Mouse (Mus musculus): ENCODE results near the gene Gm44596. TPM values are rescaled to one million over a fixed set of nuclear protein-coding genes. Genes with fewer than 3 reads are reported as not detected.
"Not testable (repeated sequence)": the region's sequence is repeated elsewhere in the genome, so short reads cannot be mapped to it uniquely, and the experiment has no call there.

Gene Gm44596
- total RNA-seq, 2 experiments from 2014 or later, result not detected

DNA sequence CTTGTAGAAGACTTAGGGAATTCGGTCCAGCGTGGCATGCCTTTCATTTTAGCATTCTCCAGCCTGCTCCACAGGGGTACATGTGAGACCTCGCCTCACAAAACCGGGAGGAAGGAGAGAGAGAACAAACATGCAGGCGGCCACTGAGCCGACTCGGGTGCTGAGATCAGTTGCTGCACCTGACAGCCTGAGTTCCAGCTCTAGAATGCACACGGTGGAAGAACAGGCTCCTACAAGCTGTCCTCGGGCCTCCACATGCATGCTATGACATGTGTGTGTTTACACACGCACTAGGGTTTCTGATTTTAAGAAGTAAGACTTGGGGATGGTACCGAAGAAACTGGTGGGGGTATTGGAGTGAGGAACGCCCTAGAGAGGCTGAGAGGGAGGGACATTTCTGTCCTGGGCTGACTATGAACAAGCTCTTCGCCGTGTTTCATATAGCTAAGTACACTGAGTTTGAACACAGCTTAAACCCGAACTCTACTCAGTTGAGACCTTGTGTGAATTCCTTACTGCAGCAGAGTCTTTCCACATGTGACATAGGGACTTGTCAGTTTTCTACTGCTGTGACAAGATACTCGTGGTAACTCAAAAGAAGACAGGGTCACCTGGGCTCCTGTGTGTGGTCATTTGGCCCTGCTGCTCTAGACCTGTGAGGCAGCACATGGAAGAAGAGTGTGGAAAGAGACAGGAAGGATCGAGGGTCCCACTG, 1.2 kb downstream of the Gm44596 start:
- no peak for ATAC-seq (replicated peaks; ENCODE audit: low FRiP score, poor library complexity, severe bottlenecking)

DNA sequence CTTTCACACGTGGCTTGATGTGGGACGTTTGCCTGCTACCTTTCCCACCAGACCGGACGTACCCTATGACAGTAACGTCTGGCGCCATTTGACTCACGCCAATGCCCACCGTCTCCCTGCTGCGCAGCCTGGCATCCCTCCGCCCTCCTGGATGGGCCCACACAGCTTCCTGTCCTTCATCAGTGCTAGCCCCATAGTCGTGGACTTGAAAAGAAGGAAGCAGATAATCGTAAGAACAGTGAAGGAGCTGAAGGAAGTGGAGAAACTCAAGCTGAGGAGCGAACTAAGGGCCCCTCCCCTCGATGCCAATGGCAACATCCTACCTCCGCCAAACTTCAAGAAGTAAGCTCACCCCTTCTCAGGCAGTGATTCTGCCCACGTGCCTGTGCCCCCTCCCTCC, 4.3 kb downstream of the Gm44596 start:
- no peak for ATAC-seq (replicated peaks; ENCODE audit: low FRiP score, poor library complexity, severe bottlenecking)

DNA sequence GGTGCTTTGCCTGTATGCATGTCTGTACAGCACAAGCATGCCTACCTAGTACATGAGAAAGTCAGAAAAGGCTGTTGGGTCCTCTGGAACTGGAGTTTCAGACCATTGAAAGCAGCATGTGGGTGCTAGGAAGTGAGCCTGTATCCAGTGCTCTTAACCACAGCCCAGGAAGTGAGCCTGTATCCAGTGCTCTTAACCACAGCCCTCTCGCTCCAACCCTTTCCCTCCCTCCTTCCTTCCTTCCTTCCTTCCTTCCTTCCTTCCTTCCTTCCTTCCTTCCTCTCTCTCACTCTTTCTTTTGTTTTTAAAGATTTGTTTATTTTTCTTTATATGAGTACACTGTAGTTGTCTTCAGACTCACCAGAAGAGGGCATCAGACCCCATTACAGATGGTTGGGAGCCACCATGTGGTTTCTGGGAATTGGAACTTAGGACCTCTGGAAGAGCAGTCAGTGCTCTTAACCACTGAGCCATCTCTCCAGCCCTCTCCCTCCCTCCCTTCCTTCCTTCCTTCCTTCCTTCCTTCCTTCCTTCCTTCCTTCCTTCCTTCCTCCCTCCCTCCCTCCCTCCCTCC, 5.4 kb downstream of the Gm44596 start:
- ATAC-seq (replicated peaks; ENCODE audit: low FRiP score, poor library complexity, severe bottlenecking), result not testable (repeated sequence)

DNA sequence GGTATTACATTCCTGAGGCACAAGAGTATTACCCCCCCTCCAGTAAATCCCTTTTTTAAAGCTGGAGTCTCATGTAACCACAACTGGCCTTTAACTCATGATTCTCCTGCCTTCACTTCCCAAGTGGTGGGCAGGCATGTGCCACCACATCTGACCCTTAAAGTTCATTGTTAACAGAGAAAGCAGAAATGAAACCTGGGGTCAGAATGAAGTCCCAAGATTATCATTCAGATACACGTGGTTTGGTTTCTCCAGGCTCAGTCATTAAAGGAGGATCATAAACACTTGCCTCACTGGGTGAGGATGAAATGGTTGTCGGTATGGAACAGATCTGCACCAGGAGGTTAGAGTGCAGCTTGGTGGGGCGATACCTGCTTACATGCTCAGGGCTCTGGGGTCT, 6.0 kb downstream of the Gm44596 start:
- ATAC-seq (replicated peaks; ENCODE audit: low FRiP score, poor library complexity, severe bottlenecking), result no peak

DNA sequence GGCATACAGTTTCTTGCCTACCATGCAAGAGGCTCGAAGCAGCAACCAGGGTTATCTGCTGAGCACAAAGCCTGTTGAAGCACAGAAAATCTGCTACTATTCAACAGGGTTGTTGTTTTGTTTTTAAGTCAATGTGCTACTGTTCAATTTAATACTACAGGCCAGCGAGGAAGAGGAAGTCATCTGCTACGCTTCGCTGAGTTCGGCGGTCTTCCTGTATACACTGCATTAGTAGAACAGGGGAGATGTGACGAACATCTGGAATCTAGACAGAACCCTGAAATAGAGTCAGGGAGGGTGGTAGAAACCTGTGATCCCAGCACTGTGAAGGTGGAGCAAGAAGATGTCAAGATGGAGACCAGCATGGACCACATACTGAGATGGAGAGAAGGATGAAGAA, 8.4 kb downstream of the Gm44596 start:
- no peak for ATAC-seq (replicated peaks; ENCODE audit: low FRiP score, poor library complexity, severe bottlenecking)

DNA sequence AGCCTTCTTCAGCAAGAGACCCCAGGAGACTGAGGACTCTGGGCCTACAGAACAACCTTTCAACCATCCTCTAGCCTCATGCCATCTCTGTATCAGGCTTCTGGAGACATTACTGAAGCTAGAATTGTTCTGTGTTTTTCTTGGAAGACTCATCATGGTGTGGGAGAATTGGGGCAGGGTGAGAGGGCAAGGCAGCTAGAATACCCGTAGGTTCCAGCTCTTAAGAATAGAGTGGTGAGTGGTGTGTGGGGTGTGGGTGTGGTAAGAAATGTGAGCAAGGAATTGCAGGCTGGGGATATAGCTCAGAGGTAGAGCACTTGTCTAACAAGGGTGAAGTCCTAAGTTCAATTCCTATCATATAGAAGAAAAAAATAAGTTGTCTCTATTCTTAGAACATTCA, 9.7 kb downstream of the Gm44596 start:
- ATAC-seq (replicated peaks; ENCODE audit: low FRiP score, poor library complexity, severe bottlenecking), result no peak

DNA sequence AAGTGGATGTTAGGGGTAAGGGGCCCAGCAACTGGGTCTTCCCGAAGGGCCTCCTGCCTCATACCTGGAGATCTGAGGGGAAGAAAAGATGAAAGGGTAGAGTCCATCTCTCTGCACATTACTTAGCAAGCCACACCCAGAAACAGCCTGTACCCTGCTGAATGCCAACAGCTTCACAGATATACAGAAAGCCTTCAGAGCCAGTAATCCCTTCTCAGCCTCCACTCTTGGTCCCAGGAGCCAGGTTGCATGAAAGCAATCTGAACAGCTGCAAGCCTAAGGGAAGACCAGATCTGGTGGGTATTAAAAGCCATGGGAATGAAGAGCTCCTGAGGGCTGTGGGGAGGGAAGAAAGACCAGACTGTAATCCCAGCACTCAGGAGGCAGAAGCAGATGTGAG, 13.9 kb downstream of the Gm44596 start:
- no peak for ATAC-seq (replicated peaks; ENCODE audit: low FRiP score, poor library complexity, severe bottlenecking)

DNA sequence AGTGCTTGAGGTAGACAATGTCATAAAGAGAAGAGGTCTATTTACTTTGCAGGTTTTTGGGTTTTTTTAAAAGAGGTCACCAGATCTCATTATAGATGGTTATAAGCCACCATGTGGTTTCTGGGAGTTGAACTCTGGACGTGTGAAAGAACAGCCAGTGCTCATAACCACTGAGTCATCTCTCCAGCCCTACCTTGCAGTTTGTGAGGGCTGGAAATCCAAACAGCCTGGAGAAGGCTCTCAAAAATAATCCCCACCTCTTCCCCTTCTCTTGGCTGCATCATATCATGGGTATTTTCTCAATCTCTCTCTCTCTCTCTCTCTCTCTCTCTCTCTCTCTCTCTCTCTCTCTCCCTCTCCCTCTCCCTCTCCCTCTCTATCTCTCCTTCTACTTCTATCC, 15.4 kb downstream of the Gm44596 start:
- ATAC-seq (replicated peaks; ENCODE audit: low FRiP score, poor library complexity, severe bottlenecking), result no peak

DNA sequence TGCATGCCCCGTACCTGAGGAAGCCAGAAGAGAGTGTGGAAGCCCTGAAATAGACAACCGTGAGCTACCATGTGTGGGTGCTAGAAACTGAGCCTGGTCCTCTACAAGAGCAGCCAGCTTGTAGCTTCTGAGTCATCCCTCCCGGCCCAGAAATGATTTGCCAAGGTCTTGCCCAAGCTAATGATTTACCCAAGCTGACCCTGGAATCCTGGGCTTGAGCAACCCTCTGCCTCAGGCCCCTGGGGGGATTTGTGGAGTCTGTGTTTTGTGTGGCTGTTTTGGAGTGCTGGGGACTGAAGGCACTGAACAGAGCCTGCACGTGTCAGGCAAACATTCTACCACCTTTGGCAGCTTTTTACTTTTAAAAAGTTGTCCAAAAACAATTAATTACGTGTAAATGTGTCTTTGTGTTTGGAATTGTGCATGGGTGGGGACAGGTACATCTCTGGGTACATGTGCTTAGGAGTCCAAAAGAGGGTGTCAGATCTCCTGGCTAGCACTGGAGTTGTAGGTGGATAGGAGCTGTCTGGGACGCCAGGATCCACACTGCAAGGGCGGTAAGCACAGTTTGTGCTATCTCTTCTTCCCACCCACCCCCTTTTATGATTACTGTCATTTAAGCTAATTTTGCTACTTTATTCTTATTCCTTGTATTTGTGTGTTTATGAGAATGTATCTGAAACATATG, 22.4 kb downstream of the Gm44596 start:
- ATAC-seq (replicated peaks; ENCODE audit: low FRiP score, poor library complexity, severe bottlenecking), result no peak

DNA sequence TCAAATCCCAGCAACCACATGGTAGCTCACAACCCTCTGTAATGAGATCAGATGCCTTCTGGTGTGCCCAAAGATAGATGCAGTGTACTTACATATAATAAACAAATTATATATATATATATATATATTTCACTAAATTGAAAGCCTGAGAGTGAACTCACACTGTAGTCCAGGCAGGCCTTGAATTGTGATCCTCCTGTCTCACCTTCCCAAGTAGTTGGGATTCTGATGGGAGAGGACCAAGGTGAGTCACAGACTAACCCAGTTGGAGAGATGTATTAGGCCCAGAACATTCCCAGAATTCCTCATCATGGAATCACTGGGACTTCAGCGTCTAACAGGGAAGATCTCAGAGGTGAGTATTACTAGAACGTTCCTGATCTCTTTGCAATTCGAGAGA, 23.7 kb downstream of the Gm44596 start, which contains the start of gene Nrip2:
Gene Nrip2, plus strand, starts transcription at position 301 of the 400 bp plus-strand sequence.
- ATAC-seq (replicated peaks; ENCODE audit: low FRiP score, poor library complexity, severe bottlenecking), result no peak

DNA sequence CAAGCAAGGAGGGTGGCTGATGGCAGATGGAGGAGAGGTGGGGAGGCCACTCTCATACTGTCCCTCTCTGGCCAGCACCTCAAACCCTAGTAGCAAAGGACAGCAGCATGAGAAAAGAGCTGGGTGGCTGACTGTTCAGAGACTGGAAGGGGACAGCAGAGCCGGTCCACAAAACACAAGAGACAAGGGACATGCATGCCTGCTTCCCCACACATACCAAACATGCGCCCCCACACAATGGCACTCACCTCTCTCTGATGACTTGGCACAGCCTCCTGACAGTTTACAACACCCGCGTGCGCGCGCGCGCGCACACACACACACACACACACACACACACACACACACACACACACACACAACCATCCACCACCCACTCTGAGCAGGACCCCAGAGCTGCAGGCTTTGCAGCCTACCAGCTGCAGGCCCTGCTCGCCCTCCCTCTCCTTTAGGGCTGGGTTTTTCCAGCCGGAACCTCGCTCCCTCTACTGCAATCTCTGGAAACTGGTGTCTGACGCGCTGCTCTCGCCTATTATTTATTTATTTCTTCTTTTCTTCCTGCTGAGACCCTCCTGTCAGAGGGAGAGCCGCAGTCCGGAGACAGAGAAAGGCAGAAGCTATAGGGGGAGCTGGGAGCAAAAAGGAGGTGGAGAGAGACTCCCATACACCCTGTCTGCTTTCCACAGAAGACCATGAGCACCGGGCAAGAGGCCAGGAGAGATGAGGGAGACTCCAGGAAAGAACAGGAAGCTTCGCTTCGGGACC, 24.3 kb downstream of the Gm44596 start:
- ATAC-seq (replicated peaks; ENCODE audit: low FRiP score, poor library complexity, severe bottlenecking), result no peak

DNA sequence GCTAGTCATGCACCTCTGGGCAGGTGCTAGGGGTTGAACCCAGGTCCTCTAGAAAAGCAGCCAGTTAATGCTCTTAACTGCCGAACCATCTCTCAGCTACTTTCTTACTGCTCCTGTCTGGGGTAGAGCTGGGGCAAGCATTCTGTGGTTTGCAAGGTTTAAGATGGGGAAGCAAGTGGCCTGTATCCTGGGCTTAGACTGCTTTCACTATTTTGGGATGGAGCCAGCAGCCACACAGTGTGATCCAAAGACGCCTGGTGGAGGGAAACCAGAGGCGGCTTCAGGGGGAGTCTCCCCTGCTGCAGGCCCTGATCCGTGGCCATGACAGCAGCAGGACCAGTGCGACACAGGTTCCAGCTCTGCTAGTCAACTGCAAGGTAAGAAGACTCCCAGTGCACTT, 29.4 kb downstream of the Gm44596 start:
- ATAC-seq (replicated peaks; ENCODE audit: low FRiP score, poor library complexity, severe bottlenecking), result no peak

DNA sequence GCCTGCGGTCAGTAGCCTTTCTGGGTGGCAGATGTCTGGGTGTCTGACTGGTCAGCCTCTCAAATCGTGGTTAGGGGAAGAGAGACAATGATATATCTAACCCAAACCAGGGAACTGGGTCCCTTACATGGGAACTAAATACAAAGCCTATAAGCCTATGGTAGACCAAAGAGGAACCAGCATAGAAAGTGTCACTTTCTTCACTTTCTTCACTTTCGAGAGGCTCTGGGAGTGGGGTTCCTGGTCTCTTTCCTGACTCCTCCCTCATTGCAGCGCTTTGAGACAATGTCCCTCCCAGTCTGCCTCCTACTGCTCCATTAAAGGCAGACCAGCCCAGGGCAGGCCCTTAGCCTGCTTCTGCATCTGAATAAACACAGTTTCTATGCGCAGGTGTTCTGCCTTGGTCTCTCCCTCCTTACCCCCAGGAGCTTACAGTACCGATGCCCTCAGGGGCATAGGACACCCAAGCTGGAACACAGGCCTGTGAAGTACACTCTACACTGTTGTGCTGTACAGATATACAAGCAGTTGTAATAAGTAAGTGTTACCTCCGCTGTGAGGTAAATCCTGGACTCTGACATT, 33.3 kb downstream of the Gm44596 start:
- no peak for ATAC-seq (replicated peaks; ENCODE audit: low FRiP score, poor library complexity, severe bottlenecking)

DNA sequence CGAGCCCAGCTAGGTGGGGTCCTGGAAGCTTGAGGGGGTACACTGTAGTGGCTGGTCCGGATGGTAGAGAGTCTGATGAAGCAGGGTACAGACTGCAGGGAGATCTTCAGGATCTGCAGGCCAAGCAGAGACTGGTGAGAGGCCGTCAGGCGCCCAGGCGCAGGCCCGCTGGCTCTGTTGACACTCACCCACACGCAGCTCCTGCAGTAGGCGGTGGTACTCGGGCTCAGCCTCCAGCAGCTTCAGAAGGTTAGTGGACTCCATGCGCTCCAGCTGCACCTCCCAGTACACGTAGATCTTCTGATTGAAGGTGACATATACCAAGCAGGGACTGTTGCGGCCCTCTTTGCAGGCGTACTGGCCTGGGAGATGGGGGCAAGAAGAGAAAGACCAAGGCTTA, 35.0 kb downstream of the Gm44596 start:
- no peak for ATAC-seq (replicated peaks; ENCODE audit: low FRiP score, poor library complexity, severe bottlenecking)

DNA sequence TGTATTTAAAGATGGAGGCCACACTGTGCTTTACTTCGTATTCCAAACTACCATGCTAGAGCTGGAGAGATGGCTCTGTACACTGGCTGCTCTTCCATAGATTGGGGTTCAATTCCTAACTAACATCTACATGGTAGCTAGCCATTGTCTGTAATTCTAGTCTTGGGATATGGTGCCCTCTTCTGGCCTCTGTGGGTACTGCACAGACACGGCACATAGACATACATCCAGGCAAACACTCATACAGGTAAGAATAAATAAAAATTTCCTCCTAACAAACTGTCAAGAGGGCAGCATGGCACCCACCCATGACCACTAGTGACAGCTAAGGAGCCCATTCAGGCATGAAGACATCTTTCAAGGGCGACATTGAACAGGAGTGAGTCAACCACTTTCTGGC, 35.8 kb downstream of the Gm44596 start:
- peak; percentile 61; the same call in 1 of the 2 replicates for ATAC-seq (replicated peaks; ENCODE audit: low FRiP score, poor library complexity, severe bottlenecking)

DNA sequence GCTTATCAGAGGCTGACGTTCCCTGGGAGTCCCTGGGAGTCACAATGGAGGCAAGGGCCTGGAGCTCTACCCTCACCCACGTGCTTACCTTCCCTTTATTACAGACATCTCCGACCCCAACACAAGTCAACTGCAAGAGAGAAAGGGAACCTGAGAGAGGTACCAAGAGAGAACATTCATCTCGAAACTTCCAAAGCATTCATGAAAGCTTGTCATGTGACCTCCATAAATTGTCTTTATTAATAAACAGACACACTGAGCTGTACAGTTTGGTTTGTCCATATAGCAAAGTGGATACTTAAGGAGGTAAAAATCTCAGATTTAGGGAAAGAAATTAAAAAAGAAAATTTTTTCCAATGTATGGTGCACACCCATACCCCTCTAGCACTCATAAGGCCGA, 40.9 kb downstream of the Gm44596 start:
- ATAC-seq (replicated peaks; ENCODE audit: low FRiP score, poor library complexity, severe bottlenecking), result no peak

DNA sequence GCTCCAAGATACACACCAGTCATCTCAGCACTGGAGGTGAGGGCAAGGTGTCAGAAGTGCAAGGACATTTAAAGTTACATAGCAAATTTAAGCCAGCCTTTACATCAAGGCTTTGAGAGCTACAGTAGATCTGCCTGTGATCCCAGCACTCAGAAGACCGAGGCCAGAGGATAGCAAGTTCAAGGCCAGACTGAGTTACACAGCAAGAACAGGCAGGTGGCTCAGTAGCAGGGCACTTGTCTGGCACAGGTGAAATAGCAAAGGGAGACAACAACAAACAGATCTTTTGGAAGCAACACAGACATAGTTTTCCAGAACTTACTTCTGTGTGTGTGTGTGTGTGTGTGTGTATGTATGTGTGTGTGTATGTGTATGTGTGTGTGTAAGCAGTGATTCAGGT, 42.8 kb downstream of the Gm44596 start:
- no peak for ATAC-seq (replicated peaks; ENCODE audit: low FRiP score, poor library complexity, severe bottlenecking)

DNA sequence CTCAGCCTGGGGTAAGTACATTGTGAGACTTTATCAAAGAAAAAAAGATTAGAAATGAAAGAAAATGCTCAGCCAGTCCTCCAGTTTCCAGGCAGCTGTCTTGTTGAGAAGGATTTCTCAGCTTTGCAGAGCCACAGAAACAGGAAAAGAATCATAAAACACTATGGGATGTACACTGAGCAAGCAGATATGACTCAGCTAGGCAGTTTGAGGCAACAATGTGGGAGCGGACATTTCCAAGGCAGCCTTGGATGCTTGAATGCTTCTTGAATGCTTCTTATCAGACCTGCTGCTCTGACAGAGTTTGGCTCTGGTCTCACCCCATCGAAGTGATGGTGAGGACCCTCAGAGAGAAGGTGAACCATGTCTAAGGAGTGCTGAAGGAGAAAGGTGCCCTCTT, 45.7 kb downstream of the Gm44596 start:
- no peak for ATAC-seq (replicated peaks; ENCODE audit: low FRiP score, poor library complexity, severe bottlenecking)

DNA sequence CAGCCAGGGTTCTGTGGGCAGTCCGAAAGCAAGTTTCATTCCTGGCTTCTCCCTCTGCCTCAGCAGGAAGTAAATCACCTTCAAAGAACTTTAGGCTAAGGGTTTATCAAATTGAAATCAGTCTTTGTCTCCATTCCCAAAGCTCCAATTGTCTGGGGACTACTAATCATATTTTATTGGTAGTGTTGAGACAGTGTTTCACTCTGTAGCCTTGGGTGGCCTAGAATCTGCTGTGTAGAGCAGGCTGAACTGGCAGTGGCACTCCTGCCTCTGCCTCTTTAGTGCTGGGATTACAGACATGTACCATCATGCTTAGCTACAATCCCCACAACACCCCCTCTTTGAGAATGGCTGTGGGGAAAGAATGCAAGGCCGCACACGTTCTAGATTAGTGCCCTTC, 46.2 kb downstream of the Gm44596 start:
- ATAC-seq (replicated peaks; ENCODE audit: low FRiP score, poor library complexity, severe bottlenecking), result no peak

Measured in erythroid progenitor cell, adult 5-6 weeks (primary cell).